Mouse (Mus musculus) heart, postnatal 4 days (tissue): Measurements from ENCODE around the gene Coq9. TPM values are rescaled to one million over a fixed set of nuclear protein-coding genes. Genes with fewer than 3 reads are reported as not detected.

ENCODE experiments used
- DNase-seq: peaks from one replicate; pipeline ENCODE4 v3.0.0; 2021
- total RNA-seq, 2 experiments: library from RNA; stranded (reverse); gene quantifications; 2 replicates each; pipeline ENCODE4 v1.2.3; 2021

The Coq9 gene
- total RNA-seq, 2 experiments from 2014 or later: 237 to 239 TPM

GRCm38 (mm10) chr8:94870474-94871107 lies 32.5 kb downstream of the Coq9 start:
- peak; percentile 36 for DNase-seq

GRCm38 (mm10) chr8:94871108-94871894 lies 33.2 kb downstream of the Coq9 start:
- DNase-seq: peak; percentile 69

GRCm38 (mm10) chr8:94872156-94872555 lies 34.0 kb downstream of the Coq9 start:
- no peak for DNase-seq

- no peak for DNase-seq
These were observed 34.5 kb downstream of the Coq9 start for GRCm38 (mm10) chr8:94872576-94872975.

- peak; percentile 82 for DNase-seq
These were observed 36.2 kb downstream of the Coq9 start for GRCm38 (mm10) chr8:94874358-94874757.

GRCm38 (mm10) chr8:94875096-94875870 lies 37.2 kb downstream of the Coq9 start:
- peak; percentile 37 for DNase-seq

- no peak for DNase-seq
These were observed 37.7 kb downstream of the Coq9 start for GRCm38 (mm10) chr8:94875871-94876150.

GRCm38 (mm10) chr8:94876197-94876730 lies 38.1 kb downstream of the Coq9 start, which contains the start of gene Dok4:
Dok4 (minus strand) TSS chr8:94876330.
- DNase-seq: peak; percentile 95

GRCm38 (mm10) chr8:94876820-94877219 lies 38.7 kb downstream of the Coq9 start:
- DNase-seq: no peak

GRCm38 (mm10) chr8:94880742-94881141 lies 42.6 kb downstream of the Coq9 start:
- DNase-seq: no peak

GRCm38 (mm10) chr8:94888383-94889036 lies 50.4 kb downstream of the Coq9 start:
- no peak for DNase-seq

GRCm38 (mm10) chr8:94892917-94893316 lies 54.8 kb downstream of the Coq9 start:
- no peak for DNase-seq

GRCm38 (mm10) chr8:94899262-94899661 lies 61.1 kb downstream of the Coq9 start:
- peak; percentile 45 for DNase-seq

GRCm38 (mm10) chr8:94900617-94901016 lies 62.5 kb downstream of the Coq9 start:
- DNase-seq: peak; percentile 49

- DNase-seq: no peak
These were observed 62.9 kb downstream of the Coq9 start for GRCm38 (mm10) chr8:94901031-94901430.

GRCm38 (mm10) chr8:94903709-94904108 lies 65.6 kb downstream of the Coq9 start:
- DNase-seq: no peak

Other genes with a start within 250 kb of the Coq9 start
- 10 to 100 TPM; 16.7 to 17.1 TPM for gene Rspry1, start 236.4 kb upstream of the Coq9 start, total RNA-seq
- gene Fam192a, start 236.3 kb upstream of the Coq9 start, total RNA-seq: 10 to 100 TPM; 21.3 to 24.4 TPM
- gene Arl2bp, start 171.7 kb upstream of the Coq9 start, total RNA-seq: 100 to 1,000 TPM; 122 to 127 TPM
- gene Pllp, start 142.0 kb upstream of the Coq9 start, total RNA-seq: under 1 TPM; 0.29 to 0.56 TPM
- not detected for gene Ccl22, start 92.7 kb upstream of the Coq9 start, total RNA-seq
- 1 to 10 TPM; 4.1 to 4.5 TPM for gene Cx3cl1, start 66.3 kb upstream of the Coq9 start, total RNA-seq
- gene Ccl17, start 27.9 kb upstream of the Coq9 start, total RNA-seq: under 1 TPM in 1 of 2 experiments, not detected in 1; 0.60 TPM
- gene Ciapin1, start within 50 bp of the Coq9 start, total RNA-seq: 10 to 100 TPM; 84.5 to 91.1 TPM
- gene Polr2c, start 19.1 kb downstream of the Coq9 start, total RNA-seq: 10 to 100 TPM; 63.3 to 74.8 TPM
- gene Dok4, start 38.0 kb downstream of the Coq9 start, total RNA-seq: 10 to 100 TPM; 34.2 to 39.5 TPM
- 10 to 100 TPM; 18.1 to 19.4 TPM for gene Ccdc102a, start 79.8 kb downstream of the Coq9 start, total RNA-seq
- under 1 TPM; 0.12 to 0.50 TPM for gene Adgrg5, start 85.4 kb downstream of the Coq9 start, total RNA-seq
- 10 to 100 TPM; 22.7 to 25.6 TPM for gene Adgrg1, start 136.4 kb downstream of the Coq9 start, total RNA-seq
- 1 to 10 TPM; 3.3 to 3.8 TPM for gene Adgrg3, start 179.4 kb downstream of the Coq9 start, total RNA-seq
- gene Drc7, start 216.8 kb downstream of the Coq9 start, total RNA-seq: not detected
- gene Katnb1, start 242.9 kb downstream of the Coq9 start, total RNA-seq: 10 to 100 TPM; 13.0 to 15.0 TPM